Mouse (Mus musculus): ENCODE measurements at regions not wholly inside any gene's neighbourhood (a gene's known extent, or its start where the extent isn't known, plus 50 kb on each side); places are given as distances from the start of the nearest gene placed in this dataset.

- DNase-seq (ENCODE audit: extremely low read depth): no peak
- dilution Hi-C loops (cut with MboI; ENCODE audit: extremely low pct_ligation_motif_present, extremely low pct_unique_long_range_greater_than_20kb, low sequenced_read_pairs) (no loop called here), in situ Hi-C loops (cut with MboI; ENCODE audit: low pct_ligation_motif_present, low pct_unique_long_range_greater_than_20kb, low sequenced_read_pairs) (no loop called here)
- Histone ChIP-seq H3K4me2 (ENCODE audit: insufficient read depth, low read depth, poor library complexity, severe bottlenecking) (no peak overlapping the region), H3K9me3 (replicated peaks; ENCODE audit: low read length) (no peaks in the 10 kb centered on the region), H3K4me3 (replicated peaks in 1 of 3; ENCODE audit: low read depth in 2 of 3, low read length in 2 of 3, poor library complexity in 1 of 3) (no peak overlapping the region), H3K27me3 (replicated peaks) (no peaks in the 10 kb centered on the region), H3K4me1 (ENCODE audit: control insufficient read depth in 1 of 2, insufficient read depth in 2 of 2) (peaks cover 2 to 11% of the 10 kb centered on the region in 2 experiments), H3K79me2 (replicated peaks; ENCODE audit: control insufficient read depth, extremely low read depth, insufficient read depth, poor library complexity, severe bottlenecking) (no peaks in the 10 kb centered on the region), H3K27ac (ENCODE audit: insufficient read depth, low read depth) (no peak overlapping the region), H3K9ac (ENCODE audit: insufficient read depth, low read depth) (no peak overlapping the region), H3K36me3 (replicated peaks in 1 of 2; ENCODE audit: control insufficient read depth in 1 of 2, insufficient read depth in 1 of 2, low read length in 1 of 2) (no peaks in the 10 kb centered on the region)
- no peak for TF ChIP-seq CHD1 (IDR thresholded peaks at IDR 0.05; ENCODE audit: low read depth, low read length)
- TF ChIP-seq RCOR1 (conservative IDR thresholded peaks at IDR 0.05; ENCODE audit: low read depth, low read length): no peak
- TF ChIP-seq POLR2AphosphoS2 (IDR thresholded peaks at IDR 0.05; ENCODE audit: low read depth, low read length): no peak
- no peak for TF ChIP-seq HCFC1 (IDR thresholded peaks at IDR 0.05; ENCODE audit: low read depth, low read length)
- no peak for TF ChIP-seq RAD21 (IDR thresholded peaks at IDR 0.05; ENCODE audit: low read depth, low read length)
- no peak for TF ChIP-seq TBP (conservative IDR thresholded peaks at IDR 0.05; ENCODE audit: low read depth, low read length)
Observed at GRCm38 (mm10) chr3:149508671-149509070, 518.3 kb upstream of the Adgrl2 start.

GRCm38 (mm10) chr3:149505692-149506091, 515.3 kb upstream of the Adgrl2 start:
- Histone ChIP-seq H3K36me3 (replicated peaks in 1 of 2; ENCODE audit: control insufficient read depth in 1 of 2, insufficient read depth in 1 of 2, low read length in 1 of 2) (no peaks in the 10 kb centered on the region), H3K4me2 (ENCODE audit: insufficient read depth, low read depth, poor library complexity, severe bottlenecking) (no peak overlapping the region), H3K9ac (ENCODE audit: insufficient read depth, low read depth) (no peak overlapping the region), H3K9me3 (replicated peaks; ENCODE audit: low read length) (no peaks in the 10 kb centered on the region), H3K27me3 (replicated peaks) (no peaks in the 10 kb centered on the region), H3K27ac (ENCODE audit: insufficient read depth, low read depth) (no peak overlapping the region), H3K79me2 (replicated peaks; ENCODE audit: control insufficient read depth, extremely low read depth, insufficient read depth, poor library complexity, severe bottlenecking) (no peaks in the 10 kb centered on the region), H3K4me3 (replicated peaks in 1 of 3; ENCODE audit: low read depth in 2 of 3, low read length in 2 of 3, poor library complexity in 1 of 3) (no peak overlapping the region), H3K4me1 (ENCODE audit: control insufficient read depth in 1 of 2, insufficient read depth in 2 of 2) (peaks cover 5 to 14% of the 10 kb centered on the region in 2 experiments)
- dilution Hi-C loops (cut with MboI; ENCODE audit: extremely low pct_ligation_motif_present, extremely low pct_unique_long_range_greater_than_20kb, low sequenced_read_pairs) (no loop called here), in situ Hi-C loops (cut with MboI; ENCODE audit: low pct_ligation_motif_present, low pct_unique_long_range_greater_than_20kb, low sequenced_read_pairs) (no loop called here)
- no peak for TF ChIP-seq TBP (conservative IDR thresholded peaks at IDR 0.05; ENCODE audit: low read depth, low read length)
- TF ChIP-seq HCFC1 (IDR thresholded peaks at IDR 0.05; ENCODE audit: low read depth, low read length): no peak
- TF ChIP-seq PAX5 (IDR thresholded peaks at IDR 0.05; ENCODE audit: low read length): no peak
- no peak for TF ChIP-seq CTCF (conservative IDR thresholded peaks at IDR 0.05 in 1 of 2, IDR thresholded peaks at IDR 0.05 in 1 of 2; ENCODE audit: low read depth in 2 of 2, low read length in 2 of 2)
- no peak for TF ChIP-seq RCOR1 (conservative IDR thresholded peaks at IDR 0.05; ENCODE audit: low read depth, low read length)
- no peak for TF ChIP-seq KAT2A (IDR thresholded peaks at IDR 0.05; ENCODE audit: insufficient replicate concordance, low read length)
- no peak for TF ChIP-seq MAFK (IDR thresholded peaks at IDR 0.05; ENCODE audit: insufficient replicate concordance, low read length)
- no peak for TF ChIP-seq USF2 (conservative IDR thresholded peaks at IDR 0.05; ENCODE audit: low read depth, low read length)
- no peak for TF ChIP-seq ELF1 (IDR thresholded peaks at IDR 0.05; ENCODE audit: low read depth, low read length)
- no peak for TF ChIP-seq BHLHE40 (IDR thresholded peaks at IDR 0.05; ENCODE audit: low read depth, low read length)
- no peak for TF ChIP-seq MEF2A (IDR thresholded peaks at IDR 0.05; ENCODE audit: borderline replicate concordance, low read depth, low read length)
- TF ChIP-seq ZMIZ1 (IDR thresholded peaks at IDR 0.05; ENCODE audit: low read depth, low read length): no peak
- TF ChIP-seq RAD21 (IDR thresholded peaks at IDR 0.05; ENCODE audit: low read depth, low read length): no peak
- TF ChIP-seq SIN3A (IDR thresholded peaks at IDR 0.05; ENCODE audit: low read length): no peak
- TF ChIP-seq JUND (conservative IDR thresholded peaks at IDR 0.05; ENCODE audit: low read depth, low read length): no peak
- no peak for TF ChIP-seq CHD2 (IDR thresholded peaks at IDR 0.05; ENCODE audit: low read length)
- no peak for TF ChIP-seq E2F4 (IDR thresholded peaks at IDR 0.05; ENCODE audit: insufficient replicate concordance, low read depth, low read length)
- TF ChIP-seq ZNF384 (IDR thresholded peaks at IDR 0.05; ENCODE audit: low read depth, low read length): no peak
- no peak for TF ChIP-seq MAX (IDR thresholded peaks at IDR 0.05; ENCODE audit: low read length)
- no peak for DNase-seq (ENCODE audit: extremely low read depth)
